Mouse (Mus musculus) hindbrain, postnatal 0 days (tissue): ENCODE data around the gene Edc4. TPM values are rescaled to one million over a fixed set of nuclear protein-coding genes. Genes with fewer than 3 reads are reported as not detected.

Experiments used
- ATAC-seq: fragments of 200-750 bp; cut with Nextera tagmentation; 2 replicates; pipeline ENCODE4 v1.8.0; 2017; ENCODE audit warnings: mild to moderate bottlenecking, moderate TSS enrichment, moderate library complexity
- DNase-seq: peaks from one replicate; pipeline ENCODE4 v3.0.0-alpha.2; 2015; ENCODE audit warnings: low spot score
- H3K27ac ChIP-seq: fragments of 300-500 bp; sonication (generic); 2 replicates; pipeline ENCODE4 v1.5.1; 2014; ENCODE audit warnings: mild to moderate bottlenecking
- H3K27me3 ChIP-seq: fragments of 300-500 bp; sonication (generic); 2 replicates; pipeline ENCODE4 v1.6.1; 2014; ENCODE audit warnings: low read length, mixed read lengths; ENCODE audit not compliant: insufficient read depth
- H3K36me3 ChIP-seq: fragments of 300-500 bp; sonication (generic); 2 replicates; pipeline ENCODE4 v1.6.1; 2014; ENCODE audit warnings: low read length, mixed read lengths; ENCODE audit not compliant: insufficient read depth
- H3K4me1 ChIP-seq: fragments of 300-500 bp; sonication (generic); 2 replicates; pipeline ENCODE4 v1.6.1; 2014; ENCODE audit warnings: antibody characterized with exemption, low read length, mixed read lengths; ENCODE audit not compliant: insufficient read depth
- H3K4me2 ChIP-seq: fragments of 300-500 bp; sonication (generic); 2 replicates; pipeline ENCODE4 v1.6.1; 2014; ENCODE audit warnings: low read depth, mild to moderate bottlenecking, low read length, moderate library complexity, mixed read lengths
- H3K4me3 ChIP-seq: fragments of 300-500 bp; sonication (generic); 2 replicates; pipeline ENCODE4 v1.5.1; 2014; ENCODE audit warnings: low read length
- H3K9ac ChIP-seq: fragments of 300-500 bp; sonication (generic); replicated peaks from 2 replicates; pipeline ENCODE4 v1.6.1; 2014; ENCODE audit warnings: mild to moderate bottlenecking, low read length, moderate library complexity, mixed read lengths
- H3K9me3 ChIP-seq: fragments of 300-500 bp; sonication (generic); 2 replicates; pipeline ENCODE4 v1.6.1; 2016; ENCODE audit warnings: low read length, mixed read lengths
- CTCF ChIP-seq: IDR thresholded peaks from 2 replicates; pipeline ENCODE4 v1.5.1; 2016; ENCODE audit warnings: antibody characterized with exemption, control low read depth, low read depth
- WGBS: fragments of 180-500 bp; shearing (Covaris S2); extraction: QIAGEN DNeasy Blood & Tissue Kit; methylation state at CpG from one replicate; pipeline ENCODE4 v1.1.7; 2014; 5-methylcytosine and 5-hydroxymethylcytosine counted together
- polyA plus RNA-seq: library from polyadenylated mRNA; unstranded; fragments of >200 nt; fragmentation: Nextera tagmentation; extraction: Ambion mirVana; gene quantifications from 2 replicates; pipeline ENCODE4 v1.2.1, GENCODE M21; 2015
- total RNA-seq: library from RNA; depleted of rRNA; stranded (reverse); fragments of >200 nt; gene quantifications from 2 replicates; pipeline ENCODE4 v1.2.3, GENCODE M21; 2014

Gene Edc4
- total and polyA plus RNA-seq, 2 experiments from 2014 or later: 41.7 to 113 TPM

GRCm38 (mm10) chr8:105850611-105851010 lies 30.1 kb upstream of the Edc4 start:
- no peaks in the 10 kb centered on the region for H3K9me3 ChIP-seq
- no peak overlapping the region for H3K27ac ChIP-seq
- DNase-seq (no peak), ATAC-seq (no peak)
- no peak overlapping the region for H3K4me3 ChIP-seq
- H3K27me3 ChIP-seq: no peaks in the 10 kb centered on the region
- peaks cover 7% of the 10 kb centered on the region for H3K4me1 ChIP-seq
- H3K9ac ChIP-seq: no peak overlapping the region
- H3K36me3 ChIP-seq: peaks cover 35% of the 10 kb centered on the region
- 76% methylated on average over 7 of the region's 7 CpGs for WGBS
- TF ChIP-seq CTCF: no peak
- H3K4me2 ChIP-seq: peak overlapping the region; percentile 31; the same call in 1 of the 2 replicates

- WGBS: 2% methylated on average over 34 of the region's 34 CpGs
These were observed 29.0 kb upstream of the Edc4 start for GRCm38 (mm10) chr8:105851651-105852143.

GRCm38 (mm10) chr8:105852146-105852729 lies 28.4 kb upstream of the Edc4 start:
- peak overlapping the region; percentile 70; the same call in 1 of the 2 replicates for H3K4me3 ChIP-seq
- TF ChIP-seq CTCF: no peak
- H3K27me3 ChIP-seq: no peaks in the 10 kb centered on the region
- 84% methylated on average over 12 of the region's 12 CpGs for WGBS
- H3K9ac ChIP-seq: no peak overlapping the region
- H3K4me2 ChIP-seq: peak overlapping the region; percentile 66; the same call in 1 of the 2 replicates
- H3K36me3 ChIP-seq: peaks cover 19% of the 10 kb centered on the region; the same call in 1 of the 2 replicates
- no peaks in the 10 kb centered on the region for H3K9me3 ChIP-seq
- no peak overlapping the region for H3K27ac ChIP-seq
- no peak for DNase-seq
- peaks cover 20% of the 10 kb centered on the region for H3K4me1 ChIP-seq
- ATAC-seq: no peak

More at GRCm38 (mm10) chr8:105851651-105852143, 29.0 kb upstream of the Edc4 start:
- TF ChIP-seq CTCF: no peak
- peaks cover 24% of the 10 kb centered on the region for H3K36me3 ChIP-seq
- peaks cover 18% of the 10 kb centered on the region for H3K4me1 ChIP-seq
- peak; percentile 97 for DNase-seq
- H3K27me3 ChIP-seq: no peaks in the 10 kb centered on the region
- H3K4me3 ChIP-seq: peak overlapping the region; percentile 70
- H3K4me2 ChIP-seq: peak overlapping the region; percentile 66
- H3K27ac ChIP-seq: peak overlapping the region; percentile 54; the same call in 1 of the 2 replicates
- H3K9me3 ChIP-seq: no peaks in the 10 kb centered on the region
- peak; percentile 87 for ATAC-seq
- H3K9ac ChIP-seq: peak overlapping the region; percentile 60

GRCm38 (mm10) chr8:105853178-105853577 lies 27.5 kb upstream of the Edc4 start, which contains the start of gene Cenpt:
Gene Cenpt, minus strand, starts transcription at chr8:105853278.
- TF ChIP-seq CTCF: no peak
- H3K4me1 ChIP-seq: peaks cover 20% of the 10 kb centered on the region
- H3K4me3 ChIP-seq: no peak within 1 kb of the TSS
- WGBS: 94% methylated on average over 3 of the region's 3 CpGs
- H3K27me3 ChIP-seq: no peaks in the 10 kb centered on the region
- ATAC-seq (no peak), DNase-seq (no peak)
- H3K9ac ChIP-seq: no peak within 1 kb of the TSS
- H3K36me3 ChIP-seq: peaks cover 13% of the 10 kb centered on the region; the same call in 1 of the 2 replicates
- peak within 1 kb of the TSS; percentile 66; the same call in 1 of the 2 replicates for H3K4me2 ChIP-seq
- no peaks in the 10 kb centered on the region for H3K9me3 ChIP-seq
- H3K27ac ChIP-seq: no peak within 1 kb of the TSS

- no peak for TF ChIP-seq CTCF
- Histone ChIP-seq H3K4me3 (peak overlapping the region; percentile 79), H3K9ac (peak overlapping the region; percentile 76; the same call in 1 of the 2 replicates), H3K4me2 (peak overlapping the region; percentile 98), H3K27ac (peak overlapping the region; percentile 79; the same call in 1 of the 2 replicates), H3K36me3 (peaks cover 2% of the 10 kb centered on the region; the same call in 1 of the 2 replicates), H3K9me3 (no peaks in the 10 kb centered on the region), H3K4me1 (peaks cover 20% of the 10 kb centered on the region), H3K27me3 (no peaks in the 10 kb centered on the region)
- WGBS: 28% methylated on average over 8 of the region's 8 CpGs
- no peak for DNase-seq
- ATAC-seq: no peak
These were observed 26.4 kb upstream of the Edc4 start for GRCm38 (mm10) chr8:105854303-105854702.

- peaks cover 20% of the 10 kb centered on the region for H3K4me1 ChIP-seq
- WGBS: under 1% methylated on average over 43 of the region's 43 CpGs
These were observed 25.9 kb upstream of the Edc4 start, which contains the start of gene Thap11 for GRCm38 (mm10) chr8:105854715-105855216. Gene Thap11, plus strand, starts transcription at chr8:105855132.

More at GRCm38 (mm10) chr8:105854715-105855216, 25.9 kb upstream of the Edc4 start, which contains the start of gene Thap11:
- Histone ChIP-seq H3K4me3 (peak within 1 kb of the TSS; percentile 79), H3K4me2 (peak within 1 kb of the TSS; percentile 98), H3K27ac (peak within 1 kb of the TSS; percentile 79), H3K27me3 (no peaks in the 10 kb centered on the region), H3K36me3 (no peaks in the 10 kb centered on the region), H3K9me3 (no peaks in the 10 kb centered on the region), H3K9ac (peak within 1 kb of the TSS; percentile 76)
- peak; percentile 94 for DNase-seq
- TF ChIP-seq CTCF: peak; percentile 87
- ATAC-seq: peak; percentile 92
